Mouse (Mus musculus): ENCODE results near the gene Rprd2. TPM values are rescaled to one million over a fixed set of nuclear protein-coding genes. Genes with fewer than 3 reads are reported as not detected.

Rprd2 gene
- total and polyA plus RNA-seq, 3 experiments, result 8.4 to 16.2 (median 12.5) TPM

DNA sequence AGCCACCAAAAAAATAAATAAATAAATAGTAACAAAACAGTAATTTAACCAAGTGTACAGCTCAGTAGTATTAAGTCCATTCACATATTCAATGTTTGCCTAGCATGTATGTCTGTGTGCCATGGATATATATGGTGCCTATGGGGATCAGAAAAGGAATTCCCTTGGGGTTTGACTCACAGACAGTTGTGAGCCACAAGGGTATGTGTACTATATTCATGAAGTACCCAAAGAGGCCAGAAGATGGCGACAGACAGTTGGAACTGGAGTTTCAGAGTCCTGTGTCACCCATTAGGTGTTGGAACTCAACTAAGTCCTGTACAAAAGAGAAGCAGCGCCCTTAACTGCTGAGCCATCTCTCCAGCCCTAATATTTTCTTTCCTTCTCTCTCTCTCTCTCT, 43.1 kb upstream of the Rprd2 start (continued):
- TF ChIP-seq JUND (conservative IDR thresholded peaks at IDR 0.05; ENCODE audit: low read depth, low read length) (no peak), CHD2 (IDR thresholded peaks at IDR 0.05; ENCODE audit: low read length) (no peak), NRF1 (IDR thresholded peaks at IDR 0.05; ENCODE audit: low read depth, low read length) (no peak), E2F4 (IDR thresholded peaks at IDR 0.05; ENCODE audit: insufficient replicate concordance, low read depth, low read length) (no peak), POLR2AphosphoS2 (IDR thresholded peaks at IDR 0.05; ENCODE audit: low read depth, low read length) (peak; percentile 88), MYC (IDR thresholded peaks at IDR 0.05; ENCODE audit: low read depth, low read length) (no peak), ZKSCAN1 (IDR thresholded peaks at IDR 0.05; ENCODE audit: borderline replicate concordance, low read depth, low read length) (no peak), TCF12 (IDR thresholded peaks at IDR 0.05; ENCODE audit: low read depth, low read length) (no peak)

DNA sequence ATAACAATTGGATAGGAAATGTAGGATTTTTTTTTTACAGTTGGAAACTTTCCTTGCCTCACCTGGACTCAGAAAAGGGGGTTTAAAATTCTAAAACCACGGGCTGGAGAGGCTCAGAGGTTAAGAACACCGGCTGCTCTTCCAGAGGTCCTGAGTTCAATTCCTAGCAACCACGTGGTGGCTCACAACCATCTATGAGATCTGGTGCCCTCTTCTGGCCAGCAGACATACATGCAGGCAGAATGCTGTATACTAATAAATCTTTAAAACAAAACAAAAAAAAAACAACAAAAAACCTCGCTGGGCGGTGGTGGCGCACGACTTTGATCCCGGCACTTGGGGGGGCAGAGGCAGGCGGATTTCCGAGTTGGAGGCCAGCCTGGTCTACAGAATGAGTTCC, 42.6 kb upstream of the Rprd2 start:
- peak; percentile 42 for DNase-seq (ENCODE audit: extremely low read depth)
- H3K9me3 ChIP-seq (replicated peaks; ENCODE audit: low read length), result no peaks in the 10 kb centered on the region
- no peaks in the 10 kb centered on the region; the same call in none of the 2 replicates for H3K79me2 ChIP-seq (replicated peaks; ENCODE audit: control insufficient read depth, extremely low read depth, insufficient read depth, poor library complexity, severe bottlenecking)
- no peak overlapping the region for H3K9ac ChIP-seq (ENCODE audit: insufficient read depth, low read depth)
- H3K36me3 ChIP-seq (replicated peaks in 1 of 2; ENCODE audit: control insufficient read depth in 1 of 2, insufficient read depth in 1 of 2, low read length in 1 of 2), result peaks cover 22 to 45% of the 10 kb centered on the region in 2 experiments
- H3K4me1 ChIP-seq (ENCODE audit: control insufficient read depth in 1 of 2, insufficient read depth in 2 of 2), result no peaks in the 10 kb centered on the region
- no peak overlapping the region for H3K4me2 ChIP-seq (ENCODE audit: insufficient read depth, low read depth, poor library complexity, severe bottlenecking)
- H3K27ac ChIP-seq (ENCODE audit: insufficient read depth, low read depth), result no peak overlapping the region
- in situ Hi-C loops (cut with MboI; ENCODE audit: low pct_ligation_motif_present, low pct_unique_long_range_greater_than_20kb, low sequenced_read_pairs), result no loop called here
- no peak overlapping the region for H3K4me3 ChIP-seq (replicated peaks in 1 of 3; ENCODE audit: low read depth in 2 of 3, low read length in 2 of 3, poor library complexity in 1 of 3)
- dilution Hi-C loops (cut with MboI; ENCODE audit: extremely low pct_ligation_motif_present, extremely low pct_unique_long_range_greater_than_20kb, low sequenced_read_pairs), result no loop called here
- no peaks in the 10 kb centered on the region for H3K27me3 ChIP-seq (replicated peaks)
- 0 out of 2 replicates have a peak, but pooled peaks have one; percentile 23 for TF ChIP-seq POLR2AphosphoS2 (IDR thresholded peaks at IDR 0.05; ENCODE audit: low read depth, low read length)
- TF ChIP-seq ZNF384 (IDR thresholded peaks at IDR 0.05; ENCODE audit: low read depth, low read length), result no peak
- TF ChIP-seq HCFC1 (IDR thresholded peaks at IDR 0.05; ENCODE audit: low read depth, low read length), result no peak
- no peak for TF ChIP-seq GABPA (IDR thresholded peaks at IDR 0.05; ENCODE audit: insufficient replicate concordance, low read depth, low read length)
- TF ChIP-seq JUN (IDR thresholded peaks at IDR 0.05; ENCODE audit: insufficient read depth, low read depth, low read length), result no peak
- TF ChIP-seq ELF1 (IDR thresholded peaks at IDR 0.05; ENCODE audit: low read depth, low read length), result no peak
- no peak for TF ChIP-seq MEF2A (IDR thresholded peaks at IDR 0.05; ENCODE audit: borderline replicate concordance, low read depth, low read length)
- TF ChIP-seq CHD2 (IDR thresholded peaks at IDR 0.05; ENCODE audit: low read length), result no peak
- TF ChIP-seq JUND (conservative IDR thresholded peaks at IDR 0.05; ENCODE audit: low read depth, low read length), result no peak
- TF ChIP-seq MXI1 (IDR thresholded peaks at IDR 0.05; ENCODE audit: low read depth, low read length), result no peak
- no peak for TF ChIP-seq NRF1 (IDR thresholded peaks at IDR 0.05; ENCODE audit: low read depth, low read length)
- no peak for TF ChIP-seq ETS1 (conservative IDR thresholded peaks at IDR 0.05; ENCODE audit: low read depth, low read length)
- TF ChIP-seq MAFK (IDR thresholded peaks at IDR 0.05; ENCODE audit: insufficient replicate concordance, low read length), result no peak
- no peak for TF ChIP-seq USF2 (conservative IDR thresholded peaks at IDR 0.05; ENCODE audit: low read depth, low read length)
- TF ChIP-seq RCOR1 (conservative IDR thresholded peaks at IDR 0.05; ENCODE audit: low read depth, low read length), result no peak
- TF ChIP-seq SMC3 (IDR thresholded peaks at IDR 0.05; ENCODE audit: low read depth, low read length), result no peak
- TF ChIP-seq USF1 (IDR thresholded peaks at IDR 0.05; ENCODE audit: low read depth, low read length), result peak; percentile 6; the same call in 1 of the 2 replicates
- peak; percentile 83 for TF ChIP-seq MYC (IDR thresholded peaks at IDR 0.05; ENCODE audit: low read depth, low read length)
- no peak for TF ChIP-seq ZMIZ1 (IDR thresholded peaks at IDR 0.05; ENCODE audit: low read depth, low read length)
- TF ChIP-seq ZC3H11A (IDR thresholded peaks at IDR 0.05; ENCODE audit: low read depth, low read length), result no peak
- TF ChIP-seq IRF4 (IDR thresholded peaks at IDR 0.05; ENCODE audit: low read depth, low read length), result no peak
- no peak; the same call in 1 of the 2 replicates for TF ChIP-seq RAD21 (IDR thresholded peaks at IDR 0.05; ENCODE audit: low read depth, low read length)
- TF ChIP-seq E2F4 (IDR thresholded peaks at IDR 0.05; ENCODE audit: insufficient replicate concordance, low read depth, low read length), result no peak
- peak in 1 of 2 experiments; percentile 56; a peak in 2 of 4 replicates for TF ChIP-seq CTCF (conservative IDR thresholded peaks at IDR 0.05 in 1 of 2, IDR thresholded peaks at IDR 0.05 in 1 of 2; ENCODE audit: low read depth in 2 of 2, low read length in 2 of 2)
- peak; percentile 35; the same call in 1 of the 2 replicates for TF ChIP-seq MAX (IDR thresholded peaks at IDR 0.05; ENCODE audit: low read length)
- TF ChIP-seq BHLHE40 (IDR thresholded peaks at IDR 0.05; ENCODE audit: low read depth, low read length), result no peak

All from CH12.LX (cell line).